Mouse (Mus musculus): ENCODE data around the gene Pus3.
"Not testable (repeated sequence)": the region's sequence is repeated elsewhere in the genome, so short reads cannot be mapped to it uniquely, and the experiment has no call there.

Gene Pus3

GRCm38 (mm10) chr9:35544666-35545065 is 13.7 kb upstream of the Pus3 start:
- in situ Hi-C loops (cut with MboI, MseI) = no loop called here

- in situ Hi-C loops (cut with MboI, MseI) = no loop called here
Observed at GRCm38 (mm10) chr9:35545704-35546103, 12.7 kb upstream of the Pus3 start.

- in situ Hi-C loops (cut with MboI, MseI) = no loop called here
Observed at GRCm38 (mm10) chr9:35546745-35547144, 11.7 kb upstream of the Pus3 start.

GRCm38 (mm10) chr9:35548455-35548854 is 9.9 kb upstream of the Pus3 start:
- in situ Hi-C loops (cut with MboI, MseI) = no loop called here

GRCm38 (mm10) chr9:35556494-35557102 is 1.8 kb upstream of the Pus3 start:
- in situ Hi-C loops (cut with MboI, MseI) = no loop called here

- in situ Hi-C loops (cut with MboI, MseI) = no loop called here
Observed at GRCm38 (mm10) chr9:35559009-35559890, 855 bp downstream of the Pus3 start.

GRCm38 (mm10) chr9:35561076-35561475 is 2.7 kb downstream of the Pus3 start:
- in situ Hi-C loops (cut with MboI, MseI) = no loop called here

GRCm38 (mm10) chr9:35561583-35561982 is 3.2 kb downstream of the Pus3 start:
- in situ Hi-C loops (cut with MboI, MseI) = no loop called here

GRCm38 (mm10) chr9:35564536-35565240 is 6.3 kb downstream of the Pus3 start:
- in situ Hi-C loops (cut with MboI, MseI) = no loop called here

- in situ Hi-C loops (cut with MboI, MseI) = no loop called here
Observed at GRCm38 (mm10) chr9:35567995-35568394, 9.6 kb downstream of the Pus3 start.

- in situ Hi-C loops (cut with MboI, MseI) = no loop called here
Observed at GRCm38 (mm10) chr9:35569571-35570534, 11.5 kb downstream of the Pus3 start, which contains the start of the genes Pate2 and Hyls1. Pate2 (plus strand) TSS chr9:35570284. Hyls1 (minus strand) TSS chr9:35570398.

- in situ Hi-C loops (cut with MboI, MseI) = no loop called here
Observed at GRCm38 (mm10) chr9:35570663-35571062, 12.3 kb downstream of the Pus3 start.

- in situ Hi-C loops (cut with MboI, MseI) = no loop called here
Observed at GRCm38 (mm10) chr9:35574416-35574815, 16.0 kb downstream of the Pus3 start.

GRCm38 (mm10) chr9:35587674-35588073 is 29.3 kb downstream of the Pus3 start:
- in situ Hi-C loops (cut with MboI, MseI) = loop anchor here (25.0 kb wide), 1 partner anchor 1125 kb away; no protein-coding TSS in a partner anchor

- in situ Hi-C loops (cut with MboI, MseI) = loop anchor here (25.0 kb wide), 1 partner anchor 1119 kb away; no protein-coding TSS in a partner anchor
Observed at GRCm38 (mm10) chr9:35592903-35593302, 34.5 kb downstream of the Pus3 start.

GRCm38 (mm10) chr9:35607647-35608405 is 49.4 kb downstream of the Pus3 start:
- in situ Hi-C loops (cut with MboI, MseI) = loop anchor here (10.0 kb wide), 1 partner anchor 1497 kb away; no protein-coding TSS in a partner anchor

GRCm38 (mm10) chr9:35611841-35612240 is 53.4 kb downstream of the Pus3 start, which contains the start of gene Pate4:
Pate4 (minus strand) TSS chr9:35611941.
- in situ Hi-C loops (cut with MboI, MseI) = no loop called here

- in situ Hi-C loops (cut with MboI, MseI) = no loop called here
Observed at GRCm38 (mm10) chr9:35614005-35614404, 55.6 kb downstream of the Pus3 start.

GRCm38 (mm10) chr9:35616784-35617183 is 58.4 kb downstream of the Pus3 start:
- in situ Hi-C loops (cut with MboI, MseI) = not testable (repeated sequence)

Measured in T-helper 1 cell (primary cell).